Mouse (Mus musculus) lung, embryonic 14.5 days (tissue): ENCODE measurements around the gene Col6a6. TPM values are rescaled to one million over a fixed set of nuclear protein-coding genes. Genes with fewer than 3 reads are reported as not detected.

Experiments
- ATAC-seq: fragments of 200-750 bp; cut with Nextera tagmentation; 2 replicates; pipeline ENCODE4 v1.8.0; 2017; ENCODE audit warnings: mild to moderate bottlenecking, moderate TSS enrichment, moderate library complexity; ENCODE audit not compliant: insufficient read depth
- DNase-seq: peaks from one replicate; pipeline ENCODE4 v3.0.0-alpha.2; 2015
- H3K27ac ChIP-seq: fragments of 300-500 bp; sonication (generic); 2 replicates; pipeline ENCODE4 v1.5.1; 2014; ENCODE audit warnings: low read depth, mild to moderate bottlenecking, moderate library complexity
- H3K27me3 ChIP-seq: fragments of 300-500 bp; sonication (generic); 2 replicates; pipeline ENCODE4 v1.6.1; 2014; ENCODE audit warnings: low read length, control low read depth; ENCODE audit not compliant: insufficient read depth
- H3K36me3 ChIP-seq: fragments of 300-500 bp; sonication (generic); 2 replicates; pipeline ENCODE4 v1.6.1; 2014; ENCODE audit warnings: control low read depth; ENCODE audit not compliant: insufficient read depth
- H3K4me1 ChIP-seq: fragments of 300-500 bp; sonication (generic); 2 replicates; pipeline ENCODE4 v1.6.1; 2014; ENCODE audit warnings: antibody characterized with exemption, control low read depth; ENCODE audit not compliant: insufficient read depth
- H3K4me2 ChIP-seq: fragments of 300-500 bp; sonication (generic); 2 replicates; pipeline ENCODE4 v1.6.1; 2014; ENCODE audit warnings: mild to moderate bottlenecking
- H3K4me3 ChIP-seq: fragments of 300-500 bp; sonication (generic); 2 replicates; pipeline ENCODE4 v1.5.1; 2014; ENCODE audit warnings: low read depth, low read length
- H3K9ac ChIP-seq: fragments of 300-500 bp; sonication (generic); 2 replicates; pipeline ENCODE4 v1.6.1; 2014
- H3K9me3 ChIP-seq: fragments of 300-500 bp; sonication (generic); 2 replicates; pipeline ENCODE4 v1.6.1; 2016; ENCODE audit warnings: low read depth, low read length, control low read depth
- CTCF ChIP-seq: IDR thresholded peaks from 2 replicates; pipeline ENCODE4 v1.5.1; 2016; ENCODE audit warnings: antibody characterized with exemption, low read depth
- WGBS: fragments of 180-500 bp; shearing (Covaris S2); extraction: QIAGEN DNeasy Blood & Tissue Kit; methylation state at CpG from one replicate; pipeline ENCODE4 v1.1.7; 2014; 5-methylcytosine and 5-hydroxymethylcytosine counted together
- polyA plus RNA-seq: library from polyadenylated mRNA; unstranded; fragments of >200 nt; fragmentation: Nextera tagmentation; extraction: Ambion mirVana; gene quantifications from 2 replicates; pipeline ENCODE4 v1.2.1, GENCODE M21; 2014

Gene Col6a6
- polyA plus RNA-seq, 1 experiment from 2014 or later: 1.3 TPM

GRCm38 (mm10) chr9:105831291-105831690 is 3.3 kb upstream of the Col6a6 start:
- Histone ChIP-seq H3K27ac (no peak overlapping the region), H3K36me3 (no peaks in the 10 kb centered on the region), H3K27me3 (peaks cover 10% of the 10 kb centered on the region; the same call in 1 of the 2 replicates), H3K4me2 (no peak overlapping the region), H3K4me1 (no peaks in the 10 kb centered on the region), H3K4me3 (no peak overlapping the region), H3K9me3 (no peaks in the 10 kb centered on the region), H3K9ac (no peak overlapping the region)
- WGBS: 76% methylated on average over 9 of the region's 9 CpGs
- ATAC-seq (no peak), DNase-seq (no peak)
- TF ChIP-seq CTCF: no peak

GRCm38 (mm10) chr9:105827076-105827647 is 798 bp downstream of the Col6a6 start:
- H3K4me1 ChIP-seq: no peaks in the 10 kb centered on the region
- no peak for TF ChIP-seq CTCF
- ATAC-seq: no peak
- H3K4me2 ChIP-seq: no peak overlapping the region
- no peak overlapping the region for H3K9ac ChIP-seq
- H3K36me3 ChIP-seq: no peaks in the 10 kb centered on the region
- H3K9me3 ChIP-seq: no peaks in the 10 kb centered on the region
- WGBS: 56% methylated on average over 8 of the region's 8 CpGs
- DNase-seq: peak; percentile 9
- no peak overlapping the region for H3K27ac ChIP-seq
- H3K27me3 ChIP-seq: peaks cover 10% of the 10 kb centered on the region; the same call in 1 of the 2 replicates
- no peak overlapping the region for H3K4me3 ChIP-seq

- TF ChIP-seq CTCF: no peak
- 74% methylated on average over 6 of the region's 6 CpGs for WGBS
Measured at GRCm38 (mm10) chr9:105820711-105821110, 7.2 kb downstream of the Col6a6 start.

GRCm38 (mm10) chr9:105819155-105819709 is 8.7 kb downstream of the Col6a6 start:
- 67% methylated on average over 29 of the region's 29 CpGs for WGBS
- Histone ChIP-seq H3K4me2 (no peak overlapping the region), H3K27ac (no peak overlapping the region), H3K4me1 (no peaks in the 10 kb centered on the region), H3K4me3 (no peak overlapping the region), H3K9me3 (no peaks in the 10 kb centered on the region), H3K9ac (no peak overlapping the region), H3K36me3 (no peaks in the 10 kb centered on the region), H3K27me3 (no peaks in the 10 kb centered on the region)
- DNase-seq: no peak
- no peak for ATAC-seq
- TF ChIP-seq CTCF: no peak

More at GRCm38 (mm10) chr9:105820711-105821110, 7.2 kb downstream of the Col6a6 start:
- no peaks in the 10 kb centered on the region for H3K36me3 ChIP-seq
- H3K4me1 ChIP-seq: no peaks in the 10 kb centered on the region
- no peaks in the 10 kb centered on the region for H3K27me3 ChIP-seq
- H3K9ac ChIP-seq: no peak overlapping the region
- H3K4me3 ChIP-seq: no peak overlapping the region
- no peak for ATAC-seq
- no peaks in the 10 kb centered on the region for H3K9me3 ChIP-seq
- no peak for DNase-seq
- no peak overlapping the region for H3K27ac ChIP-seq
- H3K4me2 ChIP-seq: no peak overlapping the region

GRCm38 (mm10) chr9:105814436-105814835 is 13.5 kb downstream of the Col6a6 start:
- Histone ChIP-seq H3K27me3 (no peaks in the 10 kb centered on the region), H3K4me3 (no peak overlapping the region), H3K4me2 (no peak overlapping the region), H3K27ac (no peak overlapping the region), H3K4me1 (no peaks in the 10 kb centered on the region), H3K9ac (no peak overlapping the region), H3K9me3 (no peaks in the 10 kb centered on the region), H3K36me3 (no peaks in the 10 kb centered on the region)
- 80% methylated on average over 5 of the region's 5 CpGs for WGBS
- DNase-seq: no peak
- no peak for TF ChIP-seq CTCF
- ATAC-seq: no peak

DNA sequence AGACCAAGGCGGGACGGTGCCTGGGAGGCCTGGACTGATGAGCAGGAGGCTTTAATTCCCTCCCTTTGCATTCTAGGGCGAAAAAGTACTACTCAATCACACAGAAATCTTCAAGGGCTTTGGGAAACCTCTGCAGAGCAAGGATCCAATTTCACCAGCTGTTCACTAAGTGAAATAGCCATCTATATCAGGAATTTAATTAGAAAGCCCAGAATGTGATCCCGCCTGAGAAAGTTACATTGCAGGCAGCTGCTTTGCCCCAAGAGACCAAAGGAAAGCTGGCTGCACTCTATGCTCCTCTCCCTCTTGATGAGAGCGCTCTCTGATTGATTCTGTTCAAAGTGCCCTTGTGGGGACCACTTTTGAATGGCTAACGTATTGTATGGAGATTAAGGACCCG is 16.5 kb downstream of the Col6a6 start:
- H3K4me3 ChIP-seq: no peak overlapping the region
- TF ChIP-seq CTCF: no peak
- no peak overlapping the region for H3K4me2 ChIP-seq
- no peaks in the 10 kb centered on the region for H3K36me3 ChIP-seq
- no peak overlapping the region for H3K9ac ChIP-seq
- DNase-seq (no peak), ATAC-seq (no peak)
- H3K9me3 ChIP-seq: no peaks in the 10 kb centered on the region
- H3K27ac ChIP-seq: no peak overlapping the region
- no peaks in the 10 kb centered on the region for H3K27me3 ChIP-seq
- no peaks in the 10 kb centered on the region for H3K4me1 ChIP-seq
- WGBS: 50% methylated on average over 7 of the region's 7 CpGs

GRCm38 (mm10) chr9:105808920-105809505 is 18.9 kb downstream of the Col6a6 start:
- H3K9ac ChIP-seq: no peak overlapping the region
- H3K4me3 ChIP-seq: no peak overlapping the region
- no peaks in the 10 kb centered on the region for H3K4me1 ChIP-seq
- no peak overlapping the region for H3K27ac ChIP-seq
- H3K4me2 ChIP-seq: no peak overlapping the region
- no peaks in the 10 kb centered on the region for H3K36me3 ChIP-seq
- no peaks in the 10 kb centered on the region for H3K27me3 ChIP-seq
- 68% methylated on average over 17 of the region's 17 CpGs for WGBS
- H3K9me3 ChIP-seq: no peaks in the 10 kb centered on the region
- no peak for TF ChIP-seq CTCF
- no peak for ATAC-seq
- no peak for DNase-seq
